Mouse (Mus musculus) lung, embryonic 14.5 days (tissue): ENCODE results near the gene Rdh9. TPM values are rescaled to one million over a fixed set of nuclear protein-coding genes. Genes with fewer than 3 reads are reported as not detected.
"Not testable (repeated sequence)": the region's sequence is repeated elsewhere in the genome, so short reads cannot be mapped to it uniquely, and the experiment has no call there.

Experiments
- ATAC-seq: fragments of 200-750 bp; cut with Nextera tagmentation; 2 replicates; pipeline ENCODE4 v1.8.0; 2017; ENCODE audit warnings: mild to moderate bottlenecking, moderate TSS enrichment, moderate library complexity; ENCODE audit not compliant: insufficient read depth
- DNase-seq: peaks from one replicate; pipeline ENCODE4 v3.0.0-alpha.2; 2015
- H3K27ac ChIP-seq: fragments of 300-500 bp; sonication (generic); 2 replicates; pipeline ENCODE4 v1.5.1; 2014; ENCODE audit warnings: low read depth, mild to moderate bottlenecking, moderate library complexity
- H3K27me3 ChIP-seq: fragments of 300-500 bp; sonication (generic); 2 replicates; pipeline ENCODE4 v1.6.1; 2014; ENCODE audit warnings: low read length, control low read depth; ENCODE audit not compliant: insufficient read depth
- H3K36me3 ChIP-seq: fragments of 300-500 bp; sonication (generic); 2 replicates; pipeline ENCODE4 v1.6.1; 2014; ENCODE audit warnings: control low read depth; ENCODE audit not compliant: insufficient read depth
- H3K4me1 ChIP-seq: fragments of 300-500 bp; sonication (generic); 2 replicates; pipeline ENCODE4 v1.6.1; 2014; ENCODE audit warnings: antibody characterized with exemption, control low read depth; ENCODE audit not compliant: insufficient read depth
- H3K4me2 ChIP-seq: fragments of 300-500 bp; sonication (generic); 2 replicates; pipeline ENCODE4 v1.6.1; 2014; ENCODE audit warnings: mild to moderate bottlenecking
- H3K4me3 ChIP-seq: fragments of 300-500 bp; sonication (generic); 2 replicates; pipeline ENCODE4 v1.5.1; 2014; ENCODE audit warnings: low read depth, low read length
- H3K9ac ChIP-seq: fragments of 300-500 bp; sonication (generic); 2 replicates; pipeline ENCODE4 v1.6.1; 2014
- H3K9me3 ChIP-seq: fragments of 300-500 bp; sonication (generic); 2 replicates; pipeline ENCODE4 v1.6.1; 2016; ENCODE audit warnings: low read depth, low read length, control low read depth
- CTCF ChIP-seq: IDR thresholded peaks from 2 replicates; pipeline ENCODE4 v1.5.1; 2016; ENCODE audit warnings: antibody characterized with exemption, low read depth
- WGBS: fragments of 180-500 bp; shearing (Covaris S2); extraction: QIAGEN DNeasy Blood & Tissue Kit; methylation state at CpG from one replicate; pipeline ENCODE4 v1.1.7; 2014; 5-methylcytosine and 5-hydroxymethylcytosine counted together
- polyA plus RNA-seq: library from polyadenylated mRNA; unstranded; fragments of >200 nt; fragmentation: Nextera tagmentation; extraction: Ambion mirVana; gene quantifications from 2 replicates; pipeline ENCODE4 v1.2.1, GENCODE M21; 2014

The Rdh9 gene
- polyA plus RNA-seq, 1 experiment from 2014 or later: not detected

GRCm38 (mm10) chr10:127799295-127799694 lies 23.1 kb downstream of the Rdh9 start:
- DNase-seq (no peak), ATAC-seq (no peak)
- no peaks in the 10 kb centered on the region for H3K36me3 ChIP-seq
- no peak overlapping the region for H3K27ac ChIP-seq
- TF ChIP-seq CTCF: no peak
- 76% methylated on average over 1 of the region's 1 CpGs for WGBS
- H3K9me3 ChIP-seq: no peaks in the 10 kb centered on the region; the same call in 1 of the 2 replicates
- H3K4me1 ChIP-seq: no peaks in the 10 kb centered on the region
- no peak overlapping the region for H3K9ac ChIP-seq
- H3K4me2 ChIP-seq: no peak overlapping the region
- H3K4me3 ChIP-seq: no peak overlapping the region
- no peaks in the 10 kb centered on the region for H3K27me3 ChIP-seq

- no peaks in the 10 kb centered on the region for H3K4me1 ChIP-seq
- no peak within 1 kb of the TSS for H3K9ac ChIP-seq
- no peaks in the 10 kb centered on the region for H3K27me3 ChIP-seq
- no peak for TF ChIP-seq CTCF
- H3K9me3 ChIP-seq: no peaks in the 10 kb centered on the region
- no peak within 1 kb of the TSS for H3K4me3 ChIP-seq
- no peaks in the 10 kb centered on the region for H3K36me3 ChIP-seq
- ATAC-seq (no peak), DNase-seq (no peak)
- H3K27ac ChIP-seq: no peak within 1 kb of the TSS
- 81% methylated on average over 6 of the region's 6 CpGs for WGBS
- H3K4me2 ChIP-seq: no peak within 1 kb of the TSS
These were observed 24.7 kb downstream of the Rdh9 start, which contains the start of gene Rdh16 for GRCm38 (mm10) chr10:127800891-127801290. TSS of gene Rdh16 (plus strand) at chr10:127801152.

- Histone ChIP-seq H3K27me3 (no peaks in the 10 kb centered on the region), H3K4me2 (no peak overlapping the region), H3K4me1 (no peaks in the 10 kb centered on the region), H3K36me3 (no peaks in the 10 kb centered on the region), H3K9me3 (no peaks in the 10 kb centered on the region), H3K9ac (no peak overlapping the region), H3K4me3 (no peak overlapping the region), H3K27ac (no peak overlapping the region)
- TF ChIP-seq CTCF: no peak
- WGBS: 87% methylated on average over 2 of the region's 2 CpGs
- ATAC-seq (no peak), DNase-seq (no peak)
These were observed 25.4 kb downstream of the Rdh9 start for GRCm38 (mm10) chr10:127801612-127802011.

GRCm38 (mm10) chr10:127802236-127802635 lies 26.1 kb downstream of the Rdh9 start:
- DNase-seq: no peak
- Histone ChIP-seq H3K4me1 (no peaks in the 10 kb centered on the region), H3K9me3 (no peaks in the 10 kb centered on the region), H3K4me2 (no peak overlapping the region), H3K27ac (no peak overlapping the region), H3K36me3 (no peaks in the 10 kb centered on the region), H3K27me3 (no peaks in the 10 kb centered on the region), H3K9ac (no peak overlapping the region), H3K4me3 (no peak overlapping the region)
- 71% methylated on average over 5 of the region's 5 CpGs for WGBS
- no peak for ATAC-seq
- TF ChIP-seq CTCF: no peak

GRCm38 (mm10) chr10:127804416-127804815 lies 28.2 kb downstream of the Rdh9 start:
- ATAC-seq: no peak
- no peak for DNase-seq
- no peaks in the 10 kb centered on the region for H3K27me3 ChIP-seq
- no peak overlapping the region for H3K27ac ChIP-seq
- H3K36me3 ChIP-seq: no peaks in the 10 kb centered on the region
- no peaks in the 10 kb centered on the region for H3K9me3 ChIP-seq
- no peak overlapping the region for H3K4me3 ChIP-seq
- no peak overlapping the region for H3K4me2 ChIP-seq
- no peaks in the 10 kb centered on the region for H3K4me1 ChIP-seq
- TF ChIP-seq CTCF: no peak
- WGBS: 57% methylated on average over 7 of the region's 7 CpGs
- no peak overlapping the region for H3K9ac ChIP-seq

DNA sequence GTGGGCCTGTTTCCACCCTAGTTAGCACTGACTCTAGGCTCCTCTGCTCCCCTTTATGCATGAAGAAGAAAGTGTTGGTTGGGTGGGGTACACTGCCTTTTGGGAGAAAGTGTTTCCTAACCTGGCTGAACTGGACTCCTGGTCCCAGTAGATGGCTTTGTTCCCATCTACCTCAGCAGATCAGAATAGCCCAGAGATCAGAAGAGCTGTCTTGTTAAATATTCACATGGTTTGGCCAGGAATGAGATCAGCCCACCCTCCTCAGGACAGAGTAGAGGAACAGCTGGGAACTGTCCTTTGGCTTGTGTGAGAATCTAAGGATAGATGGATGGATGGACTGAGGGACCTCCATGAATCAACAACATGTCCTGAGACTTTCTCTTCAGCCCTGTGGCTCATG lies 39.7 kb downstream of the Rdh9 start:
- Histone ChIP-seq H3K4me1 (no peaks in the 10 kb centered on the region), H3K36me3 (no peaks in the 10 kb centered on the region), H3K27me3 (no peaks in the 10 kb centered on the region), H3K9me3 (no peaks in the 10 kb centered on the region), H3K4me2 (no peak overlapping the region), H3K4me3 (no peak overlapping the region), H3K27ac (no peak overlapping the region), H3K9ac (no peak overlapping the region)
- DNase-seq (no peak), ATAC-seq (no peak)
- TF ChIP-seq CTCF: no peak

DNA sequence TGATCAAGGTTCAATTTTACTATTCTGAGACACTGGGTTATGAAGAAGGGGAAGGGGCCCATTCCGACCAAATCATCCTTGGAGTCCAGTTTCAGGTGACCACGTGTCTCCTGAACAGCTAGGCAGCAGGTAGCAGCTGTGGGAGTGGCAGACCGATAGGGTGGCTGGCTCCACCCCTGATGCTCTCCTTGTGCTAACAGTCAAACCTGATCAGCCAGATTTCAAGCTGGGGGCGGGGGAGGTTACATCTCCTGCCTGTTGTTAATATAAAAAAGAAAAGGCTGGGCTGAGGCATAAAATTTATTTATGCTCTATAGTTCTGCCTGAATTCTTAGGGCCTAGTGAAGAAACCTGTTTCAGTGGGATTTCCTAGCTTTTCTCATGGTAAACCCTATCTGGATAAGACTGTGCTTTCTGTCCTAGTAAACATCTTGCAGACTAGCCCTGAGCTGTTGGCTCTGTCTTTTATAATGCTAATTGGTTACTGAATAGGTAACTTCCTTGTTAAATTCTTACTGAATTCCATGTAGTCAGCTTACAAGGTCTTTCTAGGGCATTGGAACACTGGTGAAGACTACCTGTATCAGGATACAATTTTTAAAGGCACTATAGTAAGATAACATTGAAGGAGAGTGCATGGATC lies 41.2 kb downstream of the Rdh9 start:
- H3K9ac ChIP-seq, DNase-seq, ATAC-seq, H3K36me3 ChIP-seq, H3K27me3 ChIP-seq, H3K4me1 ChIP-seq, H3K9me3 ChIP-seq, H3K4me3 ChIP-seq, H3K4me2 ChIP-seq, H3K27ac ChIP-seq: not testable (repeated sequence)
- 59% methylated on average over 4 of the region's 4 CpGs for WGBS

- H3K9me3 ChIP-seq, H3K27me3 ChIP-seq, H3K36me3 ChIP-seq, H3K9ac ChIP-seq, ATAC-seq, H3K4me2 ChIP-seq, H3K27ac ChIP-seq, DNase-seq, H3K4me3 ChIP-seq, H3K4me1 ChIP-seq: not testable (repeated sequence)
- WGBS: 80% methylated on average over 2 of the region's 2 CpGs
These were observed 45.6 kb downstream of the Rdh9 start for GRCm38 (mm10) chr10:127821806-127822205.
